Mouse (Mus musculus) lung, postnatal 0 days (tissue): ENCODE data around the gene Ift22.

Experiments used
- CTCF ChIP-seq: IDR thresholded peaks from 2 replicates; pipeline ENCODE4 v1.5.1; 2016; ENCODE audit warnings: antibody characterized with exemption, mild to moderate bottlenecking
- EP300 ChIP-seq: IDR thresholded peaks from 2 replicates; pipeline ENCODE4 v1.6.1; 2016; ENCODE audit warnings: antibody characterized with exemption, mild to moderate bottlenecking, control low read depth

GRCm38 (mm10) chr5:136935905-136936695, 28.1 kb downstream of the Ift22 start:
- TF ChIP-seq CTCF (peak; percentile 62), EP300 (no peak)
